Mouse (Mus musculus): ENCODE data around the gene Gm49378.
A peak's percentile ranks its signal among the peaks of the same experiment; 100 is the strongest.

Gene Gm49378

GRCm38 (mm10) chr14:55629312-55629711, 8.4 kb downstream of the Gm49378 start:
- DNase-seq (ENCODE audit: low spot score): no peak

DNA sequence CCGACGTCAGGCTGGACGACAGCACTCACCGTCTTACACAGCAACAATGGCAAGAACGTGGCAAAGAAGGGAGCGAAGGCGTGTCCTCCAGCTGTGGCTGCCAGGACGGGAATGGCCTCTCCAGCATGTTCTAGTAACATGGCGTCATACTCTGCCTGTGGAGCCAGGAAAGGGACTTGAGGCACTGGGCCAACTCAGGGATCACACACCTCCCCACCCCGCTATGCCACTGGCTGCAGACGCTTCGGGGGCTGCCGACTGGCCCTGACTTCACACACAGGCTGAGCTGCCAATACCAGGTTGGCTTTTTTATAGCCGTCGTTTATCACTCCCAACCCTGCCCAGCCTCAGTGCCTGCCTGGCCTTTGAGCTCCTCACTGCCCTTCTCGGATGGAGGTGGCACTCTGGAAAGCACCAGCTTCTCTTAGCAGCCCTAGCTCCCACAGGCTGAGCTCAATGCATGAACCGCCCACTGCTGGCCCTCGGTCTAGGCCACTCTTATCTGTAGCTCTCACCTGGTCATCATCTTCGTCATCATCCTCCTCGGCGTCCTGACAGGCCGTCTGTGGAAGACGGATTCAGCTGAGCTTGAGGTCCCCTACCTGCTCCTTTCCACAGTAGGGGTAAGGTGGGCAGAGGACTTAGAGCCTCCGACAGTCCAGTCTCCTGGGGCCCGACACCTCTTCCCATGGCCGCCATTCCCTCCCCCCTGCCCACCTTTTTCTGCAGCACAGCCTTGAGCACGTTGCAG, 9.4 kb downstream of the Gm49378 start:
- no peak for DNase-seq (ENCODE audit: low spot score)

- no peak for DNase-seq (ENCODE audit: low spot score)
Measured at GRCm38 (mm10) chr14:55618486-55619195, 19.1 kb downstream of the Gm49378 start.

DNA sequence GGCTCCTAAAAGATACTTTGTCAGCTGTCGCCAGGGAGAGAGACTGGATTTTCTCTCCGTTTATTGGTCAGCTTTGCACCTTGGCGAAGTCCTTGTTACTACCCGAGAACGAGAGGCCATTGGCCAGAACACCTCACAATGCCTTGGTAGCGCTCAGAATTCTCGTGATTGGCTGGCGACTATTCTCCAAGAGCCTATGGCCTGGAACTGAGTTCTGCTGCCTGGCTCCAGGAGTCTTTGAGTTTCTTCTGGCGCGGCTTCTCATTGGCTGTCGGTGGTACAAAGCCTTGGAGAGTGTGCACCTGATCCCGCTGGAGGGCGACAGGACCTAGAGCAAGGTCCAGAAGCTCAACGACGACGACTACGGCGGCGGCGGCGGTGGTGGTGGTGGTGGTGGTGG, 19.9 kb downstream of the Gm49378 start, which contains the start of gene Rec8:
Gene Rec8 (plus strand): TSS at position 216 of the 400 bp plus-strand sequence.
- DNase-seq (ENCODE audit: low spot score): no peak

GRCm38 (mm10) chr14:55616844-55617243, 20.9 kb downstream of the Gm49378 start:
- DNase-seq (ENCODE audit: low spot score): no peak

DNA sequence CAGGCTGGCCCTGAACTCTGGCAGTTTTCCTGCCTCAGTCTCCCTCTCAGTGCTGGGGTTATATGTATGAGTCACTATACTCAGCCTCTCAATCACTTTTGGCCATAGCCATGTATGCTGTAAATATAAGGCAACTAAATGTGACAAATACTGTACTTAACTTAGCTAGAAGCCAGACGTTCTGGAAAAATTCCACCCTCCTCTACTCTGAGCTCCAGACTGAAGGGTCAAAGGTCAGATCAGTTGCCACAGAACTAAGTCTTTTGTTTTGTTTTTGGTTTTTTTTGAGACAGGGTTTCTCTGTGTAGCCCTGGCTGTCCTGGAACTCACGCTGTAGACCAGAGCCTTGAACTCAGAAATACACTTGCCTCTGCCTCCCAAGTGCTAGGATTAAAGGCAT, 21.8 kb downstream of the Gm49378 start:
- DNase-seq (ENCODE audit: low spot score): no peak

DNA sequence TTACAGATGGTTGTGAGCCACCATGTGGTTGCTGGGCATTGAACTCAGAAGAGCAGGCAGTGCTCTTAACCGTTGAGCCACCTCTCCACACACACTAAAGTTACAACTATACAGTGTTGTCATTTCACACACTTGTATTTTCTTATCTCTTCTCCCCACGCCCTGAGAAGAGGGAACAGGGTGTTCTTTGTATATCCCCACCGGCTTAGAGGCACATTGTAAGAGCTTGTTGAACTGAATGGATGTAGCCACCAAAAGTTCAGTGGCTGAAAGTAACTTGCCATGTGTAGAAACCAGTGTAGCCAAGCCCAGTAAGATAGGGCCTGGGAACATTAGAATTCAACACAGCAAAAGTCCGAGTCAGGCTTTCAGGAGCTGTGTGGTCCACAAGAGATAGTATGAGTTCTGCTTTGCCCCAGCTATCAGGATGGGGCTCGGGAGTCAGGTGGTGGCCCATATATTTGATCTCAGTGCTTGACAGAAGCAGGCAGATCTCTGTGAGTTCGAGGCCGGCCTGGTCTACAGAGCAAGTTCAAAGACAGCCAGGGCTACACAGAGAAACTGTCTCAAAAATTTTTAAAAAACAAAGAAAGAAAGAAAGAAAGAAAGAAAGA, 23.0 kb downstream of the Gm49378 start:
- no peak for DNase-seq (ENCODE audit: low spot score)

- DNase-seq (ENCODE audit: low spot score): no peak
Measured at GRCm38 (mm10) chr14:55613346-55613745, 24.3 kb downstream of the Gm49378 start.

DNA sequence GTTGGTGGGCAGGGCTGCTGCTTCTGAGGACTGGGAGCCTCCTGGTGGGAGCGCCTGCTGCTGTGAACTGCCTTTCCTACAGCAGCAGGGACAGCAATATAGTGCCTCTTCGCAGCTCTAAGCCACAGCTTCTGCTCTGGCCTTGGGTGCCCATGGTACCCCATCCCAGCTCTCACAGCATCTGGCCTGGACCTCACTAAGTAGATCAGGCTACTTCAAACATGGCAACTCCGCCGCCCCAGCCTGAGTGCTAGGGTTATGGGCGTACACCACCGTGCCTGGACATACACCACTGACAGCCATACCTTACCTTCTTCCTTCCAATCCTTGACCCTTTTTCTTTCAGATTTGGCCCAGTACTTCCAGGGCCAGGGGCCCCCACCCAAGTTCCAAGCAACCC, 29.4 kb downstream of the Gm49378 start:
- no peak for DNase-seq (ENCODE audit: low spot score)

DNA sequence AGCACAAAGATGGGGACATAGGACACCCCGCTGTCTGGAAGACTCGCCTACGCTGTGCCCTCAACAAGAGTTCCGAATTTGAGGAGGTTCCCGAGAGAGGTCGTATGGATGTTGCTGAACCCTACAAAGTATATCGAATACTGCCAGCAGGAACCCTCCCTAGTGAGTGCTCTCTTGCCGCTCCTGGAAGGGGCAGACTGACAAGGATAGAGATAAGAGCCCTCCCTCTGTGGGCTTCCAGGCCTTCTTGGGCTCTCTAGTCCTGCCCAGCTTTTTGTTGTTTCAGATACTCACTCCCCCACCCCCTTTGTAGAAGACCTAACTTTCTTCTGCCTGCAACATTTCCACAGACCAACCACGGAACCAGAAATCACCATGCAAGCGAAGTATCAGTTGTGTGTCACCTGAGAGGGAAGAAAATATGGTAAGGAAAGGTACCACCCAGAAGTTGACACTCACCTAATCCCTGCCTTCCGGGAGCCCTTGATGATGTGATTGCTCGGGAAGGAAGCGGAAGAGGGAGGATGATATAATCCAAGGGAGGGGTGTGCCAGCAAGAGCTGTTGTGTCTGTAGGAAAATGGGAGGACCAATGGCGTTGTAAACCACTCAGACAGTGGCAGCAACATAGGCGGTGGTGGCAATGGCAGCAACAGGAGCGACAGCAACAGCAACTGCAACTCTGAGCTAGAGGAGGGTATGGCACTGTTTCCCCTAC, 31.8 kb downstream of the Gm49378 start:
- DNase-seq (ENCODE audit: low spot score): no peak

DNA sequence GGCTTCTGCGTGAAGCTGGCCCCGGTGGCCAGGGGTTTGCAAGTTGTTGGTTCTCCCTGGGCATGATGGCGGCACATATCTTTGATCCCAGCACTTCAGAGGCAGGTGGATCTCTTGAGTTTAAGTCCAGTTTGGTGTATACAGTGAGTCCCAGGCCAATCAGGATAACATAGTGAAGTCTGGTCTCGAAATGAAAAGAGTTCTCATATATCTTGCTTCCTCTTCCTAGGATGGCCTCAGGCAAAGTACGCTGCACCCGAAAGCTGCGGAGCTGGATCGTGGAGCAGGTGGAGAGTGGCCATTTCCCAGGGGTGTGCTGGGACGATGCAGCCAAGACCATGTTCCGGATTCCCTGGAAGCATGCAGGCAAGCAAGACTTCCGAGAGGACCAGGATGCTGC, 32.9 kb downstream of the Gm49378 start:
- DNase-seq (ENCODE audit: low spot score): no peak

- peak; percentile 85 for DNase-seq (ENCODE audit: low spot score)
Measured at GRCm38 (mm10) chr14:55603633-55604576, 33.8 kb downstream of the Gm49378 start.

- DNase-seq (ENCODE audit: low spot score): no peak
Measured at GRCm38 (mm10) chr14:55603271-55603632, 34.4 kb downstream of the Gm49378 start, which contains the start of gene Irf9. Irf9 (plus strand) TSS chr14:55603571.

GRCm38 (mm10) chr14:55598521-55599390, 38.9 kb downstream of the Gm49378 start:
- DNase-seq (ENCODE audit: low spot score): no peak

DNA sequence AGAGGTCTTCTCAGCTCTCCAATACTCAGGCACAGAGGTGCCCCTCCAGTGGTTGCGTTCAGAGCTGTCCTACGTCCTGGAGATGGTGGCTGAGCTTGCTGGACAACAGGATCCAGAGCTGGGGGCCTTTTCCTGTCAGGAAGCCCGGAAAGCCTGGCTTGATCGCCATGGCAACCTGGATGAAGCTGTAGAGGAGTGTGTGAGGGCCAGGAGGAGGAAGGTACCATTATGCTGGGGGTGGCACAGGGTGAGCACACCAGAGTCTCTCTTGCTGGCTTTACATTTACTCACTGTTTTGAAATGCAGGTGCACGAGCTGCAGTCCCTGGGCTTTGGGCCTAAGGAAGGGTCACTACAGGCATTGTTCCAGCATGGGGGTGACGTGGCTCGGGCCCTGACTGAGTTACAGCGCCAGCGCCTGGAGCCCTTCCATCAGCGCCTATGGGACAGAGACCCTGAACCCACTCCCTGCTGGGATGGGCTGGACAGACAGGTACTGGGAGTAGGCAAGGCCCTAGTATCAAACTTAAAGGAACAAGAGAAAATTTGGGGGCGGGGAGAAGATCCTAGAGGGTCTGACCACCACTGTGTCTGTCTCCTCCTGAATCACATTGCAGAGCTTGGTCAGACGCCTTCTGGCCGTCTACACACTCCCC, 41.5 kb downstream of the Gm49378 start:
- DNase-seq (ENCODE audit: low spot score): no peak

DNA sequence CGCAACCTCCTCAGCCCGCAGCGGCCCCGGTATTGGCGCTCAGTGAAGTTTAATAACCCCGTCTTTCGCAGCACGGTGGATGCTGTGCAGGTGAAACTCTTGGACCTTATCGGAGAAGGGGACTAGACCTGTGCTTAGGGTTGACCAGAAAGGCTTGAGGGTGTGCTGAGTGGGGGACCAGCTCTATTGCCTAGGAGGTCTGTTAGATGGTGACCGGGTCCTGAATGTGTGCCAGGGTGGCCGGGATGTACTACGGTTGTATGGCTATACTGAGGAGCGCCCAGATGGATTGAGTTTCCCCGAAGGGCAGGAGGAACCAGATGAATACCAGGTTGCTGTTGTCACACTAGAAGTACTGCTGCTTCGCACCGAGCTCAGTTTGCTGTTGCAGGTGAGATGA, 45.5 kb downstream of the Gm49378 start:
- no peak for DNase-seq (ENCODE audit: low spot score)

GRCm38 (mm10) chr14:55591331-55591891, 46.3 kb downstream of the Gm49378 start, which contains the start of gene Rnf31:
Rnf31 (plus strand) TSS chr14:55591708.
- peak; percentile 91 for DNase-seq (ENCODE audit: low spot score)

DNA sequence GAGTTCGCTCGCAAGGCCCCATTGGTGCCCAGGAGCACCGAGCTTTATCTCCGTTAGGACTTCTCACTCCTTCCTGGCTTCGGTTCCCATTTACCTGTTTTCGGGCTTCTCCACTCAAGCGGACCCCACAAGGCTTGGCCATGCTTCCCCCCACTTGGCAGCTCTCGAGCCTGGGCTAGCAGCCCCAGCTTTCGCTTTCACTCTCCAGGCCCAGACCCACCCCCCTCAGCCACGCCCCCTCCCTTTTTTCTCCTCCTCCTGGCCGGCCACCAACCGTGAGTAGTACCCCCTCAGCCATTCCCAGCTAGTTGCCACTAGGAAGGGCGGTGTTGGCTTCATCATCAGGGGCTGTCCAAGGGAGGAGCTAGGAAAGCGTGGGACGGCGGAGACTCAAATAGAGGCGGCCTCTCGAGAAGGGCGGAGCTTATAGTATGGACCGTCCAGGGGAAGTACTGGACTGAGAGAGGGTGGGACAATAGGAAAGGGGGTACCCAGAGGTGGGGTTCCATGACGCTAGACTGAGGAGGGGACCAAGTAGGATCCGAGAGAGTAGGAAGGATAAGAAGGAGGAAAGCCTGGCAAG, 46.9 kb downstream of the Gm49378 start, which contains the start of gene Psme2:
Gene Psme2 (minus strand): TSS at position 366 of the 583 bp plus-strand sequence.
- DNase-seq (ENCODE audit: low spot score): peak; percentile 90

Data from left cerebral cortex, adult 11 months (tissue).